Mouse (Mus musculus) G1E (cell line): ENCODE measurements around the gene Pcgf3.

Source experiments
- CTCF ChIP-seq: IDR thresholded peaks from 2 replicates; pipeline ENCODE4 v1.5.1; 2012; ENCODE audit warnings: low read depth, low read length, inconsistent platforms, mixed read lengths
- GATA1 ChIP-seq: IDR thresholded peaks from 2 replicates; pipeline ENCODE4 v1.6.1; 2012; ENCODE audit warnings: borderline replicate concordance, low read length, inconsistent platforms, mixed read lengths
- TAL1 ChIP-seq: conservative IDR thresholded peaks from 2 replicates; pipeline ENCODE4 v1.6.1; 2012; ENCODE audit warnings: low read depth, low read length, inconsistent platforms, mixed read lengths

- no peak for TF ChIP-seq CTCF
- no peak for TF ChIP-seq GATA1
- TF ChIP-seq TAL1, result no peak
These were observed 1.4 kb downstream of the Pcgf3 start for GRCm38 (mm10) chr5:108462446-108462845.
